Mouse (Mus musculus) limb, embryonic 14.5 days (tissue): ENCODE measurements around the gene Six2. TPM values are rescaled to one million over a fixed set of nuclear protein-coding genes. Genes with fewer than 3 reads are reported as not detected.

Experiments used
- ATAC-seq: fragments of 200-750 bp; cut with Nextera tagmentation; 2 replicates; pipeline ENCODE4 v1.8.0; 2017; ENCODE audit warnings: low read depth, moderate number of reproducible peaks, moderate TSS enrichment; ENCODE audit not compliant: low FRiP score
- DNase-seq: peaks from one replicate; pipeline ENCODE4 v3.0.0-alpha.2; 2015; ENCODE audit warnings: low spot score
- H3K27ac ChIP-seq: fragments of 300-500 bp; sonication (generic); replicated peaks from 2 replicates; pipeline ENCODE4 v1.5.1; 2014; ENCODE audit warnings: low read depth, mild to moderate bottlenecking, low read length, moderate library complexity, mixed read lengths
- H3K27me3 ChIP-seq: fragments of 300-500 bp; sonication (generic); 2 replicates; pipeline ENCODE4 v1.6.1; 2014; ENCODE audit warnings: low read length, mixed read lengths; ENCODE audit not compliant: control insufficient read depth, insufficient read depth
- H3K36me3 ChIP-seq: fragments of 300-500 bp; sonication (generic); 2 replicates; pipeline ENCODE4 v1.6.1; 2014; ENCODE audit warnings: mild to moderate bottlenecking, low read length, moderate library complexity, mixed read lengths; ENCODE audit not compliant: control insufficient read depth, insufficient read depth
- H3K4me1 ChIP-seq: fragments of 300-500 bp; sonication (generic); 2 replicates; pipeline ENCODE4 v1.6.1; 2014; ENCODE audit warnings: antibody characterized with exemption, low read length, mixed read lengths; ENCODE audit not compliant: control insufficient read depth, insufficient read depth
- H3K4me2 ChIP-seq: fragments of 300-500 bp; sonication (generic); replicated peaks from 2 replicates; pipeline ENCODE4 v1.6.1; 2014; ENCODE audit warnings: low read depth, mild to moderate bottlenecking, low read length, moderate library complexity; ENCODE audit not compliant: severe bottlenecking
- H3K4me3 ChIP-seq: fragments of 300-500 bp; sonication (generic); replicated peaks from 2 replicates; pipeline ENCODE4 v1.5.1; 2014; ENCODE audit warnings: low read length
- H3K9ac ChIP-seq: fragments of 300-500 bp; sonication (generic); 2 replicates; pipeline ENCODE4 v1.6.1; 2014; ENCODE audit warnings: mild to moderate bottlenecking, low read depth, low read length, moderate library complexity; ENCODE audit not compliant: severe bottlenecking
- H3K9me3 ChIP-seq: fragments of 300-500 bp; sonication (generic); 2 replicates; pipeline ENCODE4 v1.6.1; 2016; ENCODE audit warnings: low read length; ENCODE audit not compliant: control insufficient read depth
- POLR2A ChIP-seq: fragments of 200-500 bp; IDR thresholded peaks from 2 replicates; pipeline ENCODE4 v1.8.0; 2012; ENCODE audit warnings: inconsistent platforms, mild to moderate bottlenecking, moderate library complexity, borderline replicate concordance; ENCODE audit not compliant: insufficient read depth, insufficient read length; ENCODE audit errors: extremely low read depth
- WGBS: fragments of 180-500 bp; shearing (Covaris S2); extraction: QIAGEN DNeasy Blood & Tissue Kit; methylation state at CpG from one replicate; pipeline ENCODE4 v1.1.7; 2014; 5-methylcytosine and 5-hydroxymethylcytosine counted together
- polyA plus RNA-seq, 2 experiments: library from polyadenylated mRNA; depleted of rRNA in 1 of 2; stranded (reverse) in 1 of 2; unstranded in 1 of 2; fragments of >200 nt; fragmentation: Nextera tagmentation in 1 of 2; extraction: Ambion mirVana in 1 of 2; gene quantifications; 2 replicates each; pipeline versions ENCODE4 v1.2.1 to v1.2.3; 2012 to 2014

Gene Six2
- polyA plus RNA-seq, 2 experiments: 7.7 to 30.0 TPM

GRCm38 (mm10) chr17:85645312-85645711 is 42.8 kb downstream of the Six2 start:
- Histone ChIP-seq H3K27me3 (peaks cover 20% of the 10 kb centered on the region), H3K27ac (no peak overlapping the region)
- 8% methylated on average over 11 of the region's 12 CpGs for WGBS

DNA sequence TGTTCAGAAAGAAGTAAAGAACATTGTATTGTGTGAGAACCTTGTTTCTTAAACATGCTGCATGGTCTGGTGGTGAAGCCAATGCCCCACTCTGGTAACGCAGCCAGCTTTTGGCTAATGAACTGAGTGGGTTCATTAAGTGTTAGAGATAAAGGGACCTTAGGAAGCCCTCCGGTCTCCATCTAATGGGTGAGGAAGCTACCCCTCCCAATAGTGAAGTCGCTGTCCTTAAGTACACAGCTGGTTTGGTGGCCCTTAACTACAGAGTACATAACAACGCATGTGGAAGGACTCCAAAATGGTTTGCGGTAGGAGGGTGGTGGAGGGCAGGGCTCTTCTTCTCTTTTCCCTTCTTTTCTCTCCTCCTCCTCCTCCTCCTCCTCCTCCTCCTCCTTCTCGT is 50.2 kb downstream of the Six2 start:
- DNase-seq (no peak), ATAC-seq (no peak)
- no peak overlapping the region for H3K4me2 ChIP-seq
- H3K9me3 ChIP-seq: no peaks in the 10 kb centered on the region
- H3K4me1 ChIP-seq: no peaks in the 10 kb centered on the region
- no peak overlapping the region for H3K4me3 ChIP-seq
- H3K27ac ChIP-seq: no peak overlapping the region
- TF ChIP-seq POLR2A: no peak
- 75% methylated on average over 5 of the region's 6 CpGs for WGBS
- H3K27me3 ChIP-seq: peaks cover 17% of the 10 kb centered on the region; the same call in 1 of the 2 replicates
- H3K36me3 ChIP-seq: no peaks in the 10 kb centered on the region
- no peak overlapping the region for H3K9ac ChIP-seq

More at GRCm38 (mm10) chr17:85645312-85645711, 42.8 kb downstream of the Six2 start:
- Histone ChIP-seq H3K4me3 (peak overlapping the region; percentile 34), H3K9ac (peak overlapping the region; percentile 47), H3K4me1 (peaks cover 10% of the 10 kb centered on the region; the same call in 1 of the 2 replicates), H3K36me3 (no peaks in the 10 kb centered on the region), H3K4me2 (peak overlapping the region; percentile 76), H3K9me3 (no peaks in the 10 kb centered on the region)
- DNase-seq (no peak), ATAC-seq (peak; percentile 28; the same call in 1 of the 2 replicates)
- no peak for TF ChIP-seq POLR2A

Other genes starting within 250 kb of the Six2 start
- gene Six3, start 74.7 kb downstream of the Six2 start, polyA plus RNA-seq (2012; rRNA removed): 0.03 and 0.11 TPM in 2 replicates
- gene Six3, start 74.7 kb downstream of the Six2 start, polyA plus RNA-seq (2014; fragmentation: Nextera tagmentation; extraction: Ambion mirVana): not detected in 2 replicates